Mouse (Mus musculus): ENCODE measurements at regions not wholly inside any gene's neighbourhood (a gene's known extent, or its start where the extent isn't known, plus 50 kb on each side); places are given as distances from the start of the nearest gene placed in this dataset.

DNA sequence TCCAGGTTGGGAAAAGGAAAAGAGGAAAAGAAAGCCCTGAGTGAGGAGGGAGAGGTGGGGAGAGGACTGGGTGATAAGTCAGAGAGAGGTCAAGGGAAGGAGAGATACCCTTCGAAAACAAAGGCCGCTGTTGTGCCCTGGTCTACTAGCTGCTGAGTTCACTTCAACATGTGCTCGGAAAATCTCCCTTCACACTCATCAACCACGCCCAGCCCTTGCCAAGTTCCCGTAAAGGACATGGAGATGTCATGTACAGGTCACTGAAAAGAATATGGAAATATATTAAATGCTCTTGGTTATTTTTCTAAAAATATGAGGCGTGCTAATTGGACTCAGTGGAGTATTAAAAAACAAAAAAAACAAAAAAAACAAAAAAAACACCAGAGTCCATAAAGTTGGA is 359.5 kb upstream of the Actbl2 start:
- no peak for DNase-seq (ENCODE audit: low spot score)

DNA sequence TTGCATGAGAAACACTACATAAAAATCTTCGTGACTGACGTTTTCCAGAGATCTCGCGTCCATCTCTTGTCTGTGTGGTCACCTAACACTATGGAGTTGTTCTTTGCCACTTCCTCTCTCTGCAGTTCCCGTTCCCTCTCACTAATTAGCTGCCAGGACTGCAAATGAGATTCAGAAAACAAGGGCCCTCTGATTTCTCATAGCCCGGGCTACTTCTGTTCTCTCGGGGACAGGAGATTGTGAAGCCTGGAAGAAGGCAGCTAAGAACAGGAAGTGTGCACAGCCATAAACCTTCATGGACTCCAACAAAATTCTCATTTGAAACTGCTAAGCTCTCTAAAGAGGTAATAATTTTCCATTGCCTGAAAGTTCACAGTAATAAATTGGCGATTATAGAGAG is 358.9 kb upstream of the Actbl2 start:
- DNase-seq (ENCODE audit: low spot score) = no peak

DNA sequence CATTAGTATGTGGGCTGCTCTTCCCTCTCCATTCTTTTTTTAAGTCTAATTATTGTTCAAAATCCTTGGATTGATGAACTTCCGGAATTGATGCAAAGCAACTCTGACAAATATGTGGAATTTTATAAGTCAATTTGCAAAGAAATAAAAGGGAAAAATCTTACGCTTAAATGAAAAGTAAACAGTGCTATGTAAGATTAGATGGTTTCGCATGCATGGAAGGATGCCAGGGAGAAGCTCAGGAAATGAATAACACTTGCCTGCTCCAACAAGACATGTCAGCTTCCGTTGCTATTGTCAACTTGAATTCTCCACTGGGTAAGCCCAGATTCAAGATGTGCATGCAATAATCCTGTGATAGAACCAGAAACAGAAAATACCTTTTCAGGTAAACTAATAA is 357.2 kb upstream of the Actbl2 start:
- DNase-seq (ENCODE audit: low spot score) = no peak

DNA sequence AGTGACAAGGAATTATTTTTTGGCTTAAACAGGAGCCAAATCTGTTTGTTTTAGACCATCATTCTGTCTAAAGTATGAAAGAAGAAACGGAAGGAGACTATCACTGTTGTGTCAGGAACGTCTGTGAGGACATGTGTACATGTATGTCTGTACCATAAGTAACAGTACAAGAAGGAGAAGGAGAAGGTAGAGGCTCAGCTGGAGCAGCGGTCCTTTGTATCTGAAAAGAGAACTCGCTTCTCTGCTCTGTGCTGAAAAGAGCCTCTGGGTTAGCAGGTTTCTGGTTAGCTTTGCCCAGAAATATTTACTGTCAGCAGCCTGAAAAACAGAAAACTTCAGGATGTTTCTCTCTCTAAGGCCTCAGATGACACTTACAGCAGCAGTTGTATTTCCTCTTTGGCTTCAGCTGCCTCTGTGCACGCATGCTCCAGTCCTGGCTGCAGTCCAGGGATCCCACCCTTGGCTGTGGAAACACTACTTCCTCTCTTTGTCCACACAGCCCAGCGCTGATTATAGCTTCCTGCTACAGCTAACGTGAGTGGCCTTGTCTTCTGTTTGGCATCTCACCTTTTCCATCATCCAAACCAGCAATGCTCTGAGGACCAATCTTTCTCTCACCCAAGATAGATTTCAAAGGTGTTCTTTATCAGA is 351.7 kb upstream of the Actbl2 start:
- peak; percentile 95 for DNase-seq (ENCODE audit: low spot score)

DNA sequence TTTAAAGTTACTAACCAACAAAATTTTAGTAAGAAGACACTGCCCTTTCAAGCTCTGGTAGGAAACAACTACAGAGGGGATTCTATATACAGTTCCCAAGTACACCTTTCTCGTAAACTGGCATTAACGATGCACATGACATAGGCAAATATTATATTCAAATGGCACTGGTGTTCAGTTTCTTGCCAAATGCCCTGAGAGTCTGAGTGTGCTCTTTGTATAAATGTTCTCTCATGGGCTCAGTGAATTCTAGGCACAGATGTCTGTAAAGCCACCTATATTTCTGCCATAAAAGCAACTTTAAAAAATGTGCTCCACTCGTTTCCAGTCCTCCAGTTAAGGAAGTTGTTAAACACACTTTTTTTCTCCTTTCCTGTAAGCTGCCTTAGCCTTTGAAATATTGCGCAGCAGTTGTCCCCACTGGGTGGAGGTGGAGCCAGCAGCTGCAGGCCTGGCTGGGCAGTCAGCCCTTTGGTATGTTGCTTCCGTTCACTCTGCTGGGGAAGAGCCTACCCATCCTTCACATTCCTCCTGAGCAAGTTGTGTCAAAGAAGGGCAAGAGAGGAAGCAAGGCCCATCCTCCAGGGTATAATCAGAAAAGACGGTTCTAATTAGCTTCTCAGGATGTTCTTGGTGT is 347.4 kb upstream of the Actbl2 start:
- DNase-seq (ENCODE audit: low spot score) = peak; percentile 55

DNA sequence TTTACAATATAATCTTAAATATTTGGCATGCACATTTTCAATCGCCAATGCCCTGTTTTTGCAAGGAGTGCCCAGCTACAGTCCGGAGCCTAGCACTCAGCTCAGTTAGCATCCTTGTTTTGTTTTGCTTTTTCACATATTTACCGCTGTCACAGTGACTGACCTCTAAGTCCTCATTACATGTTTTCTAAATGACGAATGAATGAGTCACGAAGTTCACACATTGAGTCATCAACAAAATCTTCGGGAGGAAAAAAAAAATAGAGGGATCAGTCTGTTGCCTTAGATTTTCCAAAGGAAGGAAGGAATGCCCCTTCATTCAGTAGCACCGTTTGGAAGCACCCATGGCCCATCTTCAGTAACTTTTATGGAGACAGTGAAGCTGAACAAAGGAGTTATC is 342.9 kb upstream of the Actbl2 start:
- no peak for DNase-seq (ENCODE audit: low spot score)

DNA sequence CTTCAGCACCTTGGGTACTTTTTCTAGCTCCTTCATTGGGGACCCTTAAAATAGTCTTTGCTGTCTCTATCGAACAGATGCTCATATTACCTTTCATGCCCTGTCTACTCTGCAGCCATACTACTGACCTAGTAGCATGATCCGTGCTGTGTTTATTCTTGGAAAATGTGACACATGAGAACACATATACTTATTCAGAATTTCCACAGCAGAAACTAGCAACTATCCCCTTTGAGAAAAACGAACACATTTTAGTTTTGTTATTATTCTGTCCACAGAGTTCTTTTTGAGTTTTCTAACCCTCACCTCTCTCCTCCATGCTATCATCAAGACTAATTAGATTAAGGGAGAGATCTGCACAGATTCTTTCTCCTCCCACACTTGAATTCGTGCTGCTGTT is 341.6 kb upstream of the Actbl2 start:
- DNase-seq (ENCODE audit: low spot score) = no peak

DNA sequence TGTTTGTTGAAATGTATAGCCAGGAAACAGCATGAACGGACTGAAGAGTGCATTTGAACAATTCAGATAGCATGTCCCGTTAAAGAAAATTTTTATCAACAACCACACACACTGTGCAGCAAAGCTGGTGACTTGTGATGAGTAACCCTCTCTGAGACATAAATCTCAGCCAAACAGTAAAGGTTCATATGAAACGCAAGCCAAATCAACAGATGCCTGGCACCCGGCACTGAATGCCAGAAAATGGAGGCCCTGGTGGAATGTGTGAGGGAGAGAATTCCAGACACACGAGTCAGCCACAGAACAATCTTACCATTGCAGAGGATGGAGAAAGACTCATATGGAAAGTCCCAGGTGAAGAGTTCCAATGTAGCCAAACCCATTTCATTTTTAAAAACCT is 341.1 kb upstream of the Actbl2 start:
- DNase-seq (ENCODE audit: low spot score) = no peak

DNA sequence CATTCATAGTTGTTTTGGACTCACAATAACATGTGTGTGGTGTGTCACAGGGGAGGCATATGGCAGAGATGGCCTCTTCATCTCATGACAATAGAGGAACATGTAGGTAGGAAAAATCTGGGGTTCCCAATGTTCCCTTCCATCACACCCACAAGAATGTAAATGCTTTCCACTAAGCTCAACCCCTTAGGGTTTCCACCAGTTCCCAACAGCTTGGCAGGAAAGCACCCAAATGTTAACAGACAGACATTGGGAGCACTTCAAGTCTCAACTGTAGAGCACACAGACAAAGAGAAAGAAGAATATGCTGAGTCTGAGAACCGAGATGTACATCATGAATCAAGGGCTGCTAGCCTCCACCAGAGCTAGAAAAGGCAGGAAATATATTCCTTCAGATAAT is 339.7 kb upstream of the Actbl2 start:
- DNase-seq (ENCODE audit: low spot score) = no peak

DNA sequence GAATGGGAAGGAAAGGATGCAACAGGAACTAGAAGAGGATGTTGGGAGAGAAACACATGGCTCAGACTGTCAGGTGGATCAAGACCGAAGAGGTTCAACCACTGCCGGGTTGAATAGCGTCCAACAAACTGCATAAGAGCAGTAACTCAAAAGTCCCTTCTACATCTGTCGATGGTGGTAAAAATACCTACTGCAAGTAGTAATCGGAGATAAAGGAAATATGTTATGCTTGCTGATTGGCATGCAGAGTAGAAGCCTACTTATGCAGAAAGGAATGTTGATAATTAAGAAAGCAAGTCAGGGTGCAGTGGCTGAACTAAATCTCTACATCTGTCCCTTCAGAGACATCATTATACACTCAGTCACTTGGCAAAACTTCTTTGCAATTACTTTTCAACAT is 330.9 kb upstream of the Actbl2 start:
- no peak for DNase-seq (ENCODE audit: low spot score)

DNA sequence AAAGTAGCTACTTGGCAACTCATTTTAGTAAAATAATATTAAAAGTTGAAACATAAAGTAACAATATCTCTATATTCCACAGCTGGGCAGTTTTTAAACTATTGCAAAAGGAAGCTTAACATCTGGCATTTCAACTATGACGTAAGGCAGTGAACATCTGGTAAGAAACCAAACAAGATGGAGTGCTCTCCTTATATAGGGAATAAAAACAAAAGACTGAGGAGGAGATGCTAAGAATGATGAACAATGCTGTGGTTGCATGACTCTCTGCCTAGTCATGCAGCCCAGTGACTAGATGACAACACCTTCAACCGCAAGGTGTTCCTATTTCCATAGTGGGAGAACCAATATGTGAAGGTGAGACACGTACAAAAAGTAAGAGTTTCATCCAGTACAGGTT is 329.9 kb upstream of the Actbl2 start:
- no peak for DNase-seq (ENCODE audit: low spot score)

DNA sequence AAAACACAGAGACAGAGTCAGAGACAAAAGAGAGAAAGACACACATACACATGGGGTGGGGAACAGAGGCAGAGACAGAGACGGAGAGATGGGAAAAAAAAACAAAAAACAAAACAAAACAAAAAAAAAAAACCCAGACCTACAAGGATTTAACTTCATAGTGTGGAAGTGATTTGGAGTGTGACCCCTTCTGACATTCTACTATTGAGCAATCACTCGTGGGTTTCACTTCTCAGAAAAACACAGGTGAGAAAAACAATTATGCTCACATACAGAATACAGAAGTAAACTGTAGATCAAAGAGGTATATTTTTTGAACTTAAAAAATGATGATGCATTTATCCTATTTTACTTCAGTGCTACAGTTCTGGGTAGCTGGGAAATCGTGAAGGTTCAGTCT is 326.7 kb upstream of the Actbl2 start:
- no peak for DNase-seq (ENCODE audit: low spot score)

DNA sequence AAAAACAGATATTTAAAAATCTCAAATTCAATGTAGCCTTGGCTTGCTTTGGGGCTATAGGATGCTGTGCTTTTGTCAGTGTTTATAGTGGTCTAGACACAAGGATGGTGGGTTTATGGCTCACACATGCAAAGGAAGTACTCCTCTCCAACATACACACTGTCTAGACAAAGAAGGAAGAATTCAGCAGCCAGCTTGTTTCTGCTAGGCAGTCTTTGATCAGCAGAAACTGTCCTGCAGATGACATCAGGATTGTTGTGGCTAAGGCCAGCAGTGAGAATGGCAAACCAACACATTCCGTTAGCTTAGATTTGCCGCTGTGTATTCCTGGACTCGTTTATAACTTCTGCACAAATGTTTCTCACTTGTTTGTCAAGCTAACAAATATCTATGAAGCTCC is 325.9 kb upstream of the Actbl2 start:
- no peak for DNase-seq (ENCODE audit: low spot score)

DNA sequence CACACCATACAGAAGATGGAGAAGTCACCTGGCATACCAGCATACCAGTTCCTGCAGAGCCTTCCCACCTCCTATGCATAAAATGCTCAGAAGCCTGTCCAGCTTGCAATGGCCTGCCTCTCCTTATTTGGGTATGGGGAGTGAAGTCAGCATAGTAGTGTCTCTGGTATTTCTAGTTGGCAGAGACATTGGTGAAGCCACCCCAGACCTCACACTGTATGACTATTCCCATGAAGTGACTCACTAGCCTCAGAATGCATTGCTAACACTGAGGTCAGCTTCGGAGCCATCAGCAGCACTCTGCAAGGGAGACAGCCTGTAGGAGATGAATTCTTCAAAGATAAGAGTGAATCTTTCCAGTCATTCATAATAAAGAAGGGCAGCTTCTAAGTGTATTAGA is 325.2 kb upstream of the Actbl2 start:
- DNase-seq (ENCODE audit: low spot score) = peak; percentile 24

DNA sequence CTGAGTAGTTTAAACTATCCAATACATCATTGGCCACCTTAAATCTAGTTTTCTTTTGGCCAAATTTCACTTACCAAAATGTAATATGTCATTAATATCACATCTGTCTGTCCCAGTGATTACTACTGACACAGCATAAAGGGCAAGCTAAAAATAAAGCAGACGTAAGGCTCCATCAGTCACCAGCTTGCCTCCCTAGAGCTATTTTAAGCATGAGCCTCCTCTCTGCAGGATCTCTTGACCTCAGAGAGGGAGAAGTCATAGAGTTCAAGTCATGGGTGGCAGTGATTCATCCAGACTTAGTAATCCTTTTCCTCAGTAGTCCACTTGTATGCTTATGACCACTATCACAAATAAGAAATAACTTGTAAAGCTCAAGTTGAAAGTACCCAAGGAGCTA is 313.2 kb upstream of the Actbl2 start:
- DNase-seq (ENCODE audit: low spot score) = peak; percentile 28

DNA sequence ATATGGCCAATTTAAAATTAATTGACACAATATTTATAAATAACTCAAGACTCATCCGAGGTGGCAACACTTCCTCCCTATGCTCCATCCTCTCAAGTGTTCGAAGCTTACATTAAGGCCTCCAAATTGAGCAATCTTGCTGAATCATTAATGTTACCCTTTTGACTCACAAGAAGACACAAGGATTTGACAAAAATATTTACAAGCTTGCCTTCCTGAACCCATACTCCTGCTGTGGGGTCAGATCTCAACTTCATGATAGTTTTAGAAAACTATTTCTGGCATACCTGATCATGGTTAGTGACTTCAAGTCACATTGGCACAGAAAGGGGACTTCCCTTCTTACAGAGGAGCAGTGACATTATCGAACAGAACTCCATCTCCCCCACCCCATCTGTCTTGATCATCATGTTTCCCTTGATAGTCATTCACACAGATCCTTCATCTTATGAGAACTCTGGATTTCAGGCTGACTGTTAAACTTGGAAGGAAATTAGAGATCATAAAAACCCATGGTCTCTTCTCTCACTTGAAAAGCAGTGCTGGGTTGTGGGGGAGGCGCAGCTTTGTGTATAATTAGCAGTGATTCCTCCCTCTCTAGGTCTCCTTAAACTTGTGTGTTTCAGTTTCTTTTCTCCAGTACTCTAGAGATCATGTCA is 311.7 kb upstream of the Actbl2 start:
- no peak for DNase-seq (ENCODE audit: low spot score)

DNA sequence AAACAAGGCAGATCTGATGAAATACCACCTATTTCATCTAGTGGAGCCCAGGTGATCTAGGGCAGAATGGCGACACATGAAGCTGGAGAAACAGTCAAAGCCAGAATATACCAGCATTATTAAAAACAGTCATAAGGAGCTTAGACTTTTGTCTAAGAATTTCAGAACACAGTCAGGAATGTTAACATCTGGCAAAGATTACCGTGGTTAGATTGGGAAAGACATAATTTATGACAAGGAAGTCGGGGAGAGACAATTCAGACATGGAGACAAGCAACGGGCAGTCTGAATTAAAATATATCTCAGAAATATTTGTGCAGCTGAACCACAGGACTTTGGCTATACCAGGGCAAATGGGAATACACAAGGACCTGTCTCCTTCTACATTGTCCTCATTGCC is 310.8 kb upstream of the Actbl2 start:
- no peak for DNase-seq (ENCODE audit: low spot score)

DNA sequence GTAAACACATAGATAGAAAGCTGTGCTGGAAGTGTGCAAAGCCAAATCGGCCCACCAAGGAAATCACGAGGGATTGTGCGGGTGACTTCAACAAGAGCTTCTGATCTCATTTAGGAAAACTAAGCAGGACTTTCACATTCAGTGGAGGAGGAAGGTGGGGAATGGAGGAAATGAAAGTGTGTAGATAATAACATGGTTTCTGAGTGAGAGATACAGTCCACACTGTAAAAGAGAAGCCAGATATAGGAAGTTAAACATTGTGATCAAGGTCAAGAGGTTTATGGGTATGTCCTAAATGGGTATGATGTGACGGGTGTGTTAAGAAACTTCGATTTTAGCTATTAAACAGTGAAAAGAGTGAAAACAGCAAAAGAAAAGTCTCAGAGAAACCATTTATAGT is 310.1 kb upstream of the Actbl2 start:
- no peak for DNase-seq (ENCODE audit: low spot score)

DNA sequence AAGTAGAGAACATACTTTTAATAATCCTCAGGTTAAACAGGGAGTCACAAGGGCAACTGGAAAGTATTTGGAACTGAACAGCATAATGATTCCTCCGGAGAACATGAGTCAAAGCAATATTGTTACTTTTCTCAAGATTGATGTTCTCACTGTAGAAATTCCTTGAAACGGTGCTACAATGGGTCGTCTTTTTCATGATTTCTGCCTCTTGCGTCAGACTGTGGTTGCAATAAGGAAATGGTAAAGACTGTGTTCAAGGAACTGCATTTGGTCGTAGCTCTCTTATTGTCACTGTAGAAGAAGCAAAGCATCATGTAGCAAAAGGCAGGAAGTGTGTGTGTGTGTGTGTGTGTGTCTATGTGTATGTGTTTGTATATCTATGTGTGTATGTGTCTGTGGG is 294.6 kb upstream of the Actbl2 start:
- no peak for DNase-seq (ENCODE audit: low spot score)

DNA sequence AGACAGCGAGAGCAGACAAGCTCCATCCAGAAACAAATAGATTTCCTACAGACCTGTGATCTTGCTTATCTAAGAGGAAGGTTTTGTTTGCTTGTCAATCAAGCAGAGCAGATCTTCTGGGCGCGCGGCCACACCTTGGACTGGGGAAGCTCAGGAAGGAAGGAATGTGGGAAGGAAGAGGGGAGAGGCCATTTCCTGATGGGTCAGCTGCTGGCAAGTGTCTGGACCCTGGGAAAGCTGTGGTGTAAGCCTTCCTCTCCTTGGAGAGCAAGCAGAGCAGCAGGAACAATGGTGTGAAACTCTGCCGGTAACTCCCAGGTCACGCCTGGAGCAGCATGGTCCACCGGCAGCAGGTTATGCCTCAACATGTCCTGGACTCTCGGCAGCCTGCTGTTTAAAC is 287.7 kb upstream of the Actbl2 start:
- peak; percentile 33 for DNase-seq (ENCODE audit: low spot score)

DNA sequence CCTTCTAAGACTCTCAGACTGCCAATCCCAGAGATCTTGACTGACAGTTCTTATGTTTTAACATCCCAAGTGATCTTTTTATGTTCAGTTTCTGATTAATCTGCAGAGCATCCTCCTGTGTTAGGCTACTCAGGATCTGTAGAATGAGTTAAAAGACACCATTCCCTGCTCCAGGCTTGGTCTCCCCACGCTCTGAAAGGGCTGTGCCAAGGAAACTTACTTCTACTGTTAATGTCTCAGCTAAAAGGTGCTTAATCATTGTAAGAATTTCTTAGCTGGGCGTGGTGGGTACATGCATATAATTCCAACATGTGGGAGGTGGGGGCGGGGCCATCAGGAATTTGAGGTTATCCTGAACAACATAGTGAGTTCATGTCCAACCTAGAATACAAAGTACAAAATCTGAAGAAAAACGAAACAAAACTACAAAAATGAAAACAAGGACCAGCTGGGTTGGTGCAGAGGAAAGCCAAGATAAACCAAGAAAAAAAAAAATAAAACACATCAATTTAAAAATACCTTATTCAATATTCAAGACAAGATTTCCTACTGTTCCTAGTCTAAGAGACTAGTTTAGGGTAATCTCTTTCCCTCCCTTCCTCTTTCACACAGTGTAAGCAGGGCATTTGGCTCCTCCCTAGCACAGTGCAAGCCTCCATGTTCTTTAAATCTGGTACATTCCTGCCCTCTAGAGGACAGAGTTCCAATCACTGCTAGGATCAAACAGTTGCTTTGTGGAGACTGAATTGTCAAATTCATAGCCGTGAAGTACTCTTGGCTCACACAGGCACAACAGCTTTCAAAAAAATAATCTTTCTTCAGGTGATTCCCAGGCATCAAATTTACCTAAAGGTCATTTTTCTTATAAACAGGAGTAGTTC is 286.9 kb upstream of the Actbl2 start:
- peak; percentile 92 for DNase-seq (ENCODE audit: low spot score)

DNA sequence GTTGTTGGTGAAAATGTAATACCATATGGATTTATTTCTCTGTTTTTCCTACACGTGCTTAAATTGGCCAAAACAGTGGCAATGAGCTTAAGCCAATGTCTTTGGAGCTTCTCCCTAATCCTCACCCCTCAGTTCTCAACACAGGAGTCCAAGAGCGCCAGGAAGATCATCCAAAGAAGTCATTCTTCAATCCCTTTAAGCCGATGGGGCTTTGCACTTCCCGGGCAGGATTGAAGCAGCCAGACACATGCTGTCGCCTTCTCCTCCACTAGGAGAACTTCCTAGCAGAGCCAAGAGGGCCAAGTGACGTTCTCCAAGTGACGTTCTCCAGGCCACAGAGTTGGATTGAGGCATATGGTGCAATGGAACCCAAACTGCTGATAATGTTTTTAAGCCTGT is 286.3 kb upstream of the Actbl2 start:
- DNase-seq (ENCODE audit: low spot score) = peak; percentile 21

DNA sequence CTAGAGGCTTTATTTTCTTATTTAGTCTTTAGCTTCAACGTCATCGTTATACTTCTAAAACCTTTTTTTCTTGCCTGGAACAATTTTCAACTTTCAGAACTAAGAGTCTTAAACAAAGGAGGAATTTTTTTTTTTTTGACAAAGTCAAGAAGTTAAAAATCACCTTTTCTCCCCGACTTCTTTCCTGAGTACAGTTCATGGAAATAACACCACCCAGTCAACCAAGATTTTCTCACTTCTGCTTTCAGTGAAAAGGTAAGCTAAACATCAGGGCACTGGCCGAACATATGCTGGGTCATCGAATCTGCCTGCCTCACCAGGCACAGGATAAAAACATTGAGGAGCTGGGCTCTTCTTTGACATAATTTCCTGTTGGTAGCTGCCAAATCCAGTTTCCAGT is 277.4 kb upstream of the Actbl2 start:
- no peak for DNase-seq (ENCODE audit: low spot score)
